Mouse (Mus musculus): Measurements from ENCODE around the gene Tnfrsf19. TPM values are rescaled to one million over a fixed set of nuclear protein-coding genes. Genes with fewer than 3 reads are reported as not detected.

The Tnfrsf19 gene
- polyA plus RNA-seq, 1 experiment: 2.7 TPM

GRCm38 (mm10) chr14:61059316-61059945 lies 13.1 kb upstream of the Tnfrsf19 start:
- Histone ChIP-seq H3K27ac (ENCODE audit: insufficient read depth, low read depth, low read length) (no peak overlapping the region), H3K27me3 (replicated peaks; ENCODE audit: control insufficient read depth, insufficient read depth, low read length) (peaks cover 2% of the 10 kb centered on the region; the same call in 1 of the 2 replicates), H3K36me3 (ENCODE audit: control insufficient read depth, insufficient read depth, low read length) (no peaks in the 10 kb centered on the region), H3K4me3 (ENCODE audit: insufficient read depth, low read depth, low read length) (no peak overlapping the region), H3K4me1 (ENCODE audit: control insufficient read depth, insufficient read depth, low read length) (no peaks in the 10 kb centered on the region)
- WGBS: 72% methylated on average over 9 of the region's 9 CpGs
- TF ChIP-seq POLR2A (IDR thresholded peaks at IDR 0.05; ENCODE audit: low read depth, low read length) (no peak), CTCF (conservative IDR thresholded peaks at IDR 0.05; ENCODE audit: insufficient read depth, insufficient read length, low read depth, low read length) (no peak)
- peak; percentile 7 for DNase-seq

GRCm38 (mm10) chr14:61056962-61057361 lies 10.7 kb upstream of the Tnfrsf19 start:
- Histone ChIP-seq H3K4me1 (ENCODE audit: control insufficient read depth, insufficient read depth, low read length) (no peaks in the 10 kb centered on the region), H3K4me3 (ENCODE audit: insufficient read depth, low read depth, low read length) (no peak overlapping the region), H3K27me3 (replicated peaks; ENCODE audit: control insufficient read depth, insufficient read depth, low read length) (peaks cover 2% of the 10 kb centered on the region; the same call in 1 of the 2 replicates), H3K27ac (ENCODE audit: insufficient read depth, low read depth, low read length) (no peak overlapping the region), H3K36me3 (ENCODE audit: control insufficient read depth, insufficient read depth, low read length) (no peaks in the 10 kb centered on the region)
- TF ChIP-seq CTCF (conservative IDR thresholded peaks at IDR 0.05; ENCODE audit: insufficient read depth, insufficient read length, low read depth, low read length) (no peak), POLR2A (IDR thresholded peaks at IDR 0.05; ENCODE audit: low read depth, low read length) (no peak)
- DNase-seq: no peak
- 20% methylated on average over 11 of the region's 11 CpGs for WGBS

GRCm38 (mm10) chr14:61056445-61056844 lies 10.2 kb upstream of the Tnfrsf19 start:
- Histone ChIP-seq H3K4me3 (ENCODE audit: insufficient read depth, low read depth, low read length) (no peak overlapping the region), H3K4me1 (ENCODE audit: control insufficient read depth, insufficient read depth, low read length) (no peaks in the 10 kb centered on the region), H3K27me3 (replicated peaks; ENCODE audit: control insufficient read depth, insufficient read depth, low read length) (peaks cover 2% of the 10 kb centered on the region; the same call in 1 of the 2 replicates), H3K36me3 (ENCODE audit: control insufficient read depth, insufficient read depth, low read length) (no peaks in the 10 kb centered on the region), H3K27ac (ENCODE audit: insufficient read depth, low read depth, low read length) (no peak overlapping the region)
- WGBS: 5% methylated on average over 16 of the region's 16 CpGs
- TF ChIP-seq CTCF (conservative IDR thresholded peaks at IDR 0.05; ENCODE audit: insufficient read depth, insufficient read length, low read depth, low read length) (no peak), POLR2A (IDR thresholded peaks at IDR 0.05; ENCODE audit: low read depth, low read length) (no peak)
- DNase-seq: no peak

GRCm38 (mm10) chr14:61055864-61056263 lies 9.6 kb upstream of the Tnfrsf19 start:
- no peak overlapping the region for H3K27ac ChIP-seq (ENCODE audit: insufficient read depth, low read depth, low read length)
- DNase-seq: no peak
- H3K4me3 ChIP-seq (ENCODE audit: insufficient read depth, low read depth, low read length): no peak overlapping the region
- TF ChIP-seq POLR2A (IDR thresholded peaks at IDR 0.05; ENCODE audit: low read depth, low read length) (no peak), CTCF (conservative IDR thresholded peaks at IDR 0.05; ENCODE audit: insufficient read depth, insufficient read length, low read depth, low read length) (no peak)
- WGBS: 100% methylated on average over 1 of the region's 1 CpGs
- H3K36me3 ChIP-seq (ENCODE audit: control insufficient read depth, insufficient read depth, low read length): no peaks in the 10 kb centered on the region
- H3K27me3 ChIP-seq (replicated peaks; ENCODE audit: control insufficient read depth, insufficient read depth, low read length): peaks cover 2% of the 10 kb centered on the region; the same call in 1 of the 2 replicates
- no peaks in the 10 kb centered on the region for H3K4me1 ChIP-seq (ENCODE audit: control insufficient read depth, insufficient read depth, low read length)

- no peak for TF ChIP-seq POLR2A (IDR thresholded peaks at IDR 0.05; ENCODE audit: low read depth, low read length)
- TF ChIP-seq CTCF (conservative IDR thresholded peaks at IDR 0.05; ENCODE audit: insufficient read depth, insufficient read length, low read depth, low read length): no peak
These were observed 5.9 kb upstream of the Tnfrsf19 start for GRCm38 (mm10) chr14:61052163-61052562.

GRCm38 (mm10) chr14:61045446-61046090 lies 722 bp downstream of the Tnfrsf19 start:
- peak; percentile 4 for DNase-seq
- Histone ChIP-seq H3K27me3 (replicated peaks; ENCODE audit: control insufficient read depth, insufficient read depth, low read length) (0 out of 2 replicates have a peak, but pooled peaks cover 4% of the 10 kb centered on the region), H3K4me3 (ENCODE audit: insufficient read depth, low read depth, low read length) (peak overlapping the region; percentile 29), H3K36me3 (ENCODE audit: control insufficient read depth, insufficient read depth, low read length) (no peaks in the 10 kb centered on the region), H3K4me1 (ENCODE audit: control insufficient read depth, insufficient read depth, low read length) (no peaks in the 10 kb centered on the region), H3K27ac (ENCODE audit: insufficient read depth, low read depth, low read length) (no peak overlapping the region)
- no peak for TF ChIP-seq CTCF (conservative IDR thresholded peaks at IDR 0.05; ENCODE audit: insufficient read depth, insufficient read length, low read depth, low read length)
- no peak for TF ChIP-seq POLR2A (IDR thresholded peaks at IDR 0.05; ENCODE audit: low read depth, low read length)
- WGBS: 6% methylated on average over 19 of the region's 19 CpGs

More at GRCm38 (mm10) chr14:61052163-61052562, 5.9 kb upstream of the Tnfrsf19 start:
- Histone ChIP-seq H3K27ac (ENCODE audit: insufficient read depth, low read depth, low read length) (no peak overlapping the region), H3K4me1 (ENCODE audit: control insufficient read depth, insufficient read depth, low read length) (no peaks in the 10 kb centered on the region), H3K36me3 (ENCODE audit: control insufficient read depth, insufficient read depth, low read length) (no peaks in the 10 kb centered on the region), H3K4me3 (ENCODE audit: insufficient read depth, low read depth, low read length) (no peak overlapping the region), H3K27me3 (replicated peaks; ENCODE audit: control insufficient read depth, insufficient read depth, low read length) (peaks cover 2% of the 10 kb centered on the region; the same call in 1 of the 2 replicates)
- DNase-seq: no peak
- WGBS: 84% methylated on average over 3 of the region's 3 CpGs

GRCm38 (mm10) chr14:61044316-61044715 lies 2.0 kb downstream of the Tnfrsf19 start:
- Histone ChIP-seq H3K36me3 (ENCODE audit: control insufficient read depth, insufficient read depth, low read length) (no peaks in the 10 kb centered on the region), H3K27ac (ENCODE audit: insufficient read depth, low read depth, low read length) (no peak overlapping the region), H3K4me3 (ENCODE audit: insufficient read depth, low read depth, low read length) (no peak overlapping the region), H3K27me3 (replicated peaks; ENCODE audit: control insufficient read depth, insufficient read depth, low read length) (0 out of 2 replicates have a peak, but pooled peaks cover 4% of the 10 kb centered on the region), H3K4me1 (ENCODE audit: control insufficient read depth, insufficient read depth, low read length) (no peaks in the 10 kb centered on the region)
- DNase-seq: no peak
- TF ChIP-seq POLR2A (IDR thresholded peaks at IDR 0.05; ENCODE audit: low read depth, low read length): no peak
- no peak for TF ChIP-seq CTCF (conservative IDR thresholded peaks at IDR 0.05; ENCODE audit: insufficient read depth, insufficient read length, low read depth, low read length)
- WGBS: 66% methylated on average over 2 of the region's 2 CpGs

Data from kidney, adult 2 months (tissue).